Mouse (Mus musculus) G1E (cell line): ENCODE data around the gene Ramp2. TPM values are rescaled to one million over a fixed set of nuclear protein-coding genes. Genes with fewer than 3 reads are reported as not detected.

Experiments used
- ATAC-seq: 2 replicates; pipeline ENCODE4 v1.8.0; 2016; ENCODE audit warnings: mild to moderate bottlenecking; ENCODE audit not compliant: insufficient number of reproducible peaks, poor library complexity, low FRiP score, severe bottlenecking; ENCODE audit errors: extremely low read depth
- DNase-seq: peaks from one replicate; pipeline ENCODE4 v3.0.0; 2012; ENCODE audit warnings: low spot score
- H3K27me3 ChIP-seq: 2 replicates; pipeline ENCODE4 v1.6.1; 2012; ENCODE audit warnings: mild to moderate bottlenecking, low read length, inconsistent platforms; ENCODE audit not compliant: insufficient read depth
- H3K36me3 ChIP-seq: replicated peaks from 2 replicates; pipeline ENCODE3; 2012; ENCODE audit warnings: mild to moderate bottlenecking, inconsistent platforms
- H3K4me1 ChIP-seq: 2 replicates; pipeline ENCODE4 v1.6.1; 2012; ENCODE audit warnings: low read depth, low read length, inconsistent platforms, mixed read lengths; ENCODE audit not compliant: insufficient read depth
- H3K4me3 ChIP-seq: 2 replicates; pipeline ENCODE4 v1.5.1; 2012; ENCODE audit warnings: low read depth, mild to moderate bottlenecking, inconsistent platforms, low read length, moderate library complexity, mixed read lengths
- H3K9me3 ChIP-seq: replicated peaks from 2 replicates; pipeline ENCODE4 v1.6.1; 2012; ENCODE audit warnings: inconsistent platforms
- CTCF ChIP-seq: IDR thresholded peaks from 2 replicates; pipeline ENCODE4 v1.5.1; 2012; ENCODE audit warnings: low read depth, low read length, inconsistent platforms, mixed read lengths
- GATA1 ChIP-seq: IDR thresholded peaks from 2 replicates; pipeline ENCODE4 v1.6.1; 2012; ENCODE audit warnings: borderline replicate concordance, low read length, inconsistent platforms, mixed read lengths
- GATA2 ChIP-seq: IDR thresholded peaks from 2 replicates; pipeline ENCODE4 v1.6.1; 2012; ENCODE audit warnings: low read depth, low read length, inconsistent platforms, borderline replicate concordance
- POLR2AphosphoS5 ChIP-seq: IDR thresholded peaks from 2 replicates; pipeline ENCODE4 v1.6.1; 2012; ENCODE audit warnings: low read depth, low read length, inconsistent platforms; ENCODE audit not compliant: insufficient replicate concordance
- TAL1 ChIP-seq: conservative IDR thresholded peaks from 2 replicates; pipeline ENCODE4 v1.6.1; 2012; ENCODE audit warnings: low read depth, low read length, inconsistent platforms, mixed read lengths
- polyA plus RNA-seq: library from polyadenylated mRNA; stranded (reverse); fragments of >175 nt; gene quantifications from 2 replicates; pipeline ENCODE4 v1.2.3, GENCODE M21; 2012
- total RNA-seq, 2 experiments: library from RNA; stranded (forward) in 1 of 2; stranded (reverse) in 1 of 2; fragments of 200-1000 nt in 1 of 2; fragments of >200 nt in 1 of 2; fragmentation: Nextera tagmentation in 1 of 2; gene quantifications; 2 replicates each; pipeline ENCODE4 v1.2.3; 2014 to 2017

Ramp2 gene
- total RNA-seq (2014; fragmentation: Nextera tagmentation) (not detected in 2 replicates), total RNA-seq (2017) (0.27 TPM in 1 of 2 replicates, not detected in the other), polyA plus RNA-seq (0.04 and 0.10 TPM in 2 replicates)

- DNase-seq (no peak), ATAC-seq (no peak)
- Histone ChIP-seq H3K9me3 (0 out of 2 replicates have a peak, but pooled peaks cover 3% of the 10 kb centered on the region), H3K4me3 (no peak within 1 kb of the TSS; the same call in 1 of the 2 replicates), H3K27me3 (peaks cover 63% of the 10 kb centered on the region), H3K36me3 (no peaks in the 10 kb centered on the region), H3K4me1 (peaks cover 20% of the 10 kb centered on the region)
- TF ChIP-seq GATA1 (no peak), CTCF (no peak), GATA2 (no peak), POLR2AphosphoS5 (no peak), TAL1 (no peak)
Observed at GRCm38 (mm10) chr11:101245855-101246701, at the start of gene Ramp2. Gene Ramp2 (plus strand): TSS chr11:101246028.

DNA sequence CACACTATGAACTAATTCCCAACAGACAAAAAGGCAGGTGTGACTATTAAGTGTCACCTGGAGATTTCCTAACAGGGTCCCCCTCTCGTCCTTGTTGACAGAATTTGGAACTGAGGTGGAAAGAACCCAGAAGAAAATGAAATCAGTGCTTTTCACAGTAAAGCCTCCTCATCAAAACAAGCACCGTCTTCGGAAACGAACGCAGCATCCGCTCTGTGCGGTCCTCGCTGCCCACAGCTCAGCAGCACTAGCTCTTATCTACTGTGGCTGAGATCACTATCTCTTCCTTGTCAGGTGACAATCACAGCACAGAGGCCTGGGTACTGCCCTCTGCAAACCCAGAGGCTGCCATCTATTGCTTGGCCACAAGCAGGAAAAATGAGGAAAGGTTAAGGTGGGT is 49.7 kb upstream of the Ramp2 start:
- Histone ChIP-seq H3K36me3 (peaks cover 94% of the 10 kb centered on the region), H3K4me3 (no peak overlapping the region), H3K4me1 (peaks cover 13% of the 10 kb centered on the region), H3K27me3 (no peaks in the 10 kb centered on the region), H3K9me3 (no peaks in the 10 kb centered on the region)
- DNase-seq (no peak), ATAC-seq (no peak)
- TF ChIP-seq CTCF (no peak), TAL1 (no peak)

- Histone ChIP-seq H3K36me3 (peaks cover 90% of the 10 kb centered on the region), H3K4me1 (peaks cover 8% of the 10 kb centered on the region; the same call in 1 of the 2 replicates), H3K9me3 (no peaks in the 10 kb centered on the region), H3K27me3 (no peaks in the 10 kb centered on the region), H3K4me3 (no peak overlapping the region)
- ATAC-seq, result no peak
- no peak for DNase-seq
- TF ChIP-seq GATA2 (no peak), POLR2AphosphoS5 (no peak), TAL1 (no peak), GATA1 (no peak), CTCF (no peak)
Observed at GRCm38 (mm10) chr11:101199555-101199954, 46.3 kb upstream of the Ramp2 start.

DNA sequence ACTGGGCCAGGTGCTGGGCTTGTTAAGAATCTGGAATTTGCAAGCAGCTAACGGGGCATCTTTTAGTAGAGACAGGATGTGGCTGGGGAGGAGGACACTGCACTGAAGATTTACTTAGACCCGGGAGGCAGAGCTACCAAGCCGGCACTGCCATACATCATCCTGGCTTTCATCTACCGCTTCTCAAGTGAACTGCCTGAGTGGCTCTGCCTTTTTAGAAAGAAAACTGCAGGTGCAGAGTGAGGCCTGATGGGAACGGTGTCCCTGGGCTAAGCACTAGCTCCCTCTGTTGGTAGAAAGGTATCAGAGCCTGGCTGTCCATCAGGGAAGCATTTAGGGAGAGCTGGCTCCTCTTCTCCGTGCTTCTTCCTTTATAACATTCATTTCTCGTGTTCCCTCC is 44.8 kb upstream of the Ramp2 start:
- Histone ChIP-seq H3K36me3 (peaks cover 88% of the 10 kb centered on the region), H3K27me3 (no peaks in the 10 kb centered on the region), H3K4me3 (no peak overlapping the region), H3K4me1 (peaks cover 12% of the 10 kb centered on the region; the same call in 1 of the 2 replicates), H3K9me3 (no peaks in the 10 kb centered on the region)
- no peak for DNase-seq
- TF ChIP-seq TAL1 (no peak), CTCF (peak; percentile 58)
- no peak for ATAC-seq

GRCm38 (mm10) chr11:101211970-101212369 is 33.9 kb upstream of the Ramp2 start:
- TF ChIP-seq TAL1 (no peak), CTCF (peak; percentile 33; the same call in 1 of the 2 replicates), GATA2 (no peak), GATA1 (no peak)
- Histone ChIP-seq H3K4me3 (no peak overlapping the region), H3K36me3 (peaks cover 72% of the 10 kb centered on the region), H3K4me1 (peaks cover 3% of the 10 kb centered on the region; the same call in 1 of the 2 replicates), H3K27me3 (no peaks in the 10 kb centered on the region), H3K9me3 (no peaks in the 10 kb centered on the region)
- peak; percentile 50 for DNase-seq
- ATAC-seq, result no peak

DNA sequence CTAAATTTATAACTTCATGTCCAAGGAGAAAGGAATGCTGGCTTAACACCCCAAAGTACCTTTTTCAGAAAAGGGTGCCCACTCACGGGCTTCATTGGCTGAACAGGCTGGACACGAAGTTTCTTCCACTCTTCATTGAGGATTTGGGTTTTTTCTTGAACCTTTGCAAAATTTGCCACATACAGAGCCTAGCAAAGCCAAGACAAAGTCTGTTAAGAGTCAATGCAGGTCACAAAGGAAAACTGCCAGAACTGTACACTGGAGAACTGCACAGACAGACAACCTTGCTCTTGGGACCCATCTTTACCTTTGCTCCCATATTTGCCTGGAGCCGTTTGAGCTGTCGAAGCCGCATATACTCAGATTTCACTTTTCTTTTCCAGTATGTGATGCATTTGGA is 28.9 kb upstream of the Ramp2 start:
- TF ChIP-seq GATA1, result no peak
- no peak for TF ChIP-seq TAL1
- TF ChIP-seq POLR2AphosphoS5, result no peak
- TF ChIP-seq CTCF, result no peak
- TF ChIP-seq GATA2, result no peak
- DNase-seq, result no peak
- Histone ChIP-seq H3K4me3 (no peak overlapping the region), H3K9me3 (no peaks in the 10 kb centered on the region), H3K36me3 (peaks cover 56% of the 10 kb centered on the region), H3K27me3 (no peaks in the 10 kb centered on the region), H3K4me1 (peaks cover 17% of the 10 kb centered on the region)
- ATAC-seq, result no peak
